Mouse (Mus musculus) layer of hippocampus, postnatal 10 days (tissue): ENCODE data around the gene Cntnap5b. TPM values are rescaled to one million over a fixed set of nuclear protein-coding genes. Genes with fewer than 3 reads are reported as not detected.

Experiments used
- DNase-seq, 2 experiments: peaks; one replicate each; pipeline ENCODE4 v3.0.0; 2021; ENCODE audit warnings: low spot score in 2 of 2
- total RNA-seq, 2 experiments: library from RNA; stranded (reverse); gene quantifications; 2 replicates each; pipeline ENCODE4 v1.2.3; 2021

The Cntnap5b gene
- total RNA-seq, 2 experiments from 2014 or later = 19.8 to 21.9 TPM

DNA sequence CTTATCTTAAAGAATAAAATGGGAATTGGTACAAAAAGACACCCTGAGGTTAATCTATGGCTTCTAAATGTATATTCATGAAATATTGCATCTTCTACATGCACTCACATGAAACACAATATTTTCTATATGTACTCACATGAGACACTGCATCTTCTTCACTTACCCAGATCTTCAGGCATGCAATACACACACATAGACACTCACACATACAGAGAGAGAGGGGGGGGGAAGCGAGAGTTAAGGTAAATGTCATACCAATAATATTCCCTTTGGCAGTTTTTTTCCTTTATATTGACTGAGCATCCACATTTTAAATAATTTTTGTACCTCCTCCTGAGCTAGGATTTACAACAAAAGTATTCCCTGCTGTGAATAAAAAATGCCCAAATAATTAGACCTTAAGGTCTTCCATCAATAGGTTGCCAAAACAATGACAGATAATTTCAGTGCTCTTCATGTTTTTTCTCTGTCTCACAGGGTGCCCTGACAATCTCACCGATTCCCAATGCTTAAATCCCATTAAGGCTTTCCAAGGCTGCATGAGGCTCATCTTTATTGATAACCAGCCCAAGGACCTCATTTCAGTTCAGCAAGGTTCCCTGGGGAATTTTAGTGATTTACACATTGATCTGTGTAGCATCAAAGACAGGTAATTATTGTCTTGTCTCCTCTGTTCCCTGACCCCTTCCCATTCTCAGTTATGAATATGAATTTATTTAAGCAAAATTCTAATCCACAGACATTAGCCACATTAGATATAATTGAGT, 391.2 kb downstream of the Cntnap5b start:
- no peak for DNase-seq

DNA sequence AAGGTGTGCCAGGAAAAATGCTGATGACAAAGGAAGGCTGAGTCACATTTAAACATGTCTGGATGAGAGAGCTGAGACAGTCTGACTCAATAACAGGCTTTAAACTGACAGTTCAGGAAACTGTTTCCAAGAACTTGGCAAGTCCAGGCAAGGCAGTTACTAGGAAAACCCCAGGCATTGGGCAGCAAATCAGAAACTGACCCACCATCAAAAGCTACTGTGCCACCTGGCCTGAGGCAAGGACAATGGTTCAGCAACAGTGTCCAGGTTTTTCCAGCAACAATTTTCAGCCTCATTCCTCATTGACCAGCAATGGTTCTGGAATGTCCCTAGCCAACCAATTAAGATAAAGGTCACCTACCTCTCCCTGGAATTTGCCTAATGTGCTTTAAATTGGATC, 399.0 kb downstream of the Cntnap5b start:
- DNase-seq = no peak

DNA sequence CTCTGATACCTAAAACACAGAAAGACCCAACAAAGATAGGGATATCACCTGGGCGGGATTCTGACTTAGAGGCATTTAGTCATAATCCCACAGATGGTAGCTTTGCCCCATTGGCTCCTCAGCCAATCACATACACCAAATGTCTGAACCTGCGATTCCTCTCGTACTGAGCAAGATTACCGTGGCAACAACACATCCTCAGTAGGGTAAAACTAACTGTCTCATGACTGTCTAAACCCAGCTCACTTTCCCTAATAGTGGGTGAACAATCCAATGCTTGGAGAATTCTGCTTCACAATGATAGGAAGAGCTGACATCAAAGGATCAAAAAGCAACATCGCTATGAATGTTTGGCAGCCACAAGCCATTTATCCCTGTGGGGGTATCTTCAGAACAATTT, 407.5 kb downstream of the Cntnap5b start:
- DNase-seq = no peak

DNA sequence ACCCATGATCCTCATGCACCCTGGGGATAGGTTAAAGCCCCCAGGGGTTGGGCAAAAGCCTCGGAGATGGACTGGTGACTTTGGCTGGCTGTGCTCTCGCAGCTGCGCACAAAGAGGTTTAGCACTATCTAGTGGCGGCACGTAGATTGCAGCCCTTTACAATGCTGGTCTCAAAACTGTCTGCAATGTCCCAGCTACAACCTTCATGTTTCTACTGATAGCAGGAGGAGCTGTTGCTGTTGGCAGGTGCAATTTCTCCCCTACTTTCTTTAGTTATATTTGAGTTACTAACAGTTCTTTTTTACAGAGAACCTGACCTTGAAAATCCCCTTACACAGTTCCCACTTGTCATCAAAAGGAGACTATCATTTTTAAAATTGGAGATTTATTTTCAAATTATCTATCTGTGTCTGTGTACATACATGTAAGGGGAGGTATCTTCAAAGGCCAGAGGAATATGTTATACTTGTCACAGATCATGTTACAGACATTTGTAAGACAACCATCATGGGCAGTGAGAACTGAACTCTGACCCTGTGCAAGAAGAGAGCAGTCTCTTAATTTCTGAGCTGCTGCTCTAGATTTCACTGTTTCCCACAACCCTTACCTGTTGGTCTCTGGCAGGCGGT, 459.5 kb downstream of the Cntnap5b start:
- peak; percentile 39 to 40 for DNase-seq

DNA sequence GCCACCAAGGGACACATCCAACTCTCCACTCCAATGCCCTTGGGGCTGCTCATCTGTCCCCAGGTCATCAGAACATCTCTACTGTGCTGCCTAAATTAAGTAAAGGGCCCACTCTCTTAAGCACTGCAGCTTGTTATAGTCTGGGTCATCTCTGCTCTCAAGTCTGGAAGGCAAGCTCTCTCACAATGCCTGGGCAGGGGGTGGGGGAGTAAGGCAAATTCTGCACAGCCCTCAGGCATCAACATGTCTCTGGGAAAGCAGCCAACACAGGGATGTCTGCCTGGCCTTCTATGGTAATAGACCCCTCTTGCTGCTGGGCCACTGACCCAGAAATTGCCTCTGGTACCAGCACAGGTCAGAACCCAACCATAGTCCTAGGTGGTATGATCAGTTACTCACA, 479.4 kb downstream of the Cntnap5b start:
- DNase-seq = no peak

DNA sequence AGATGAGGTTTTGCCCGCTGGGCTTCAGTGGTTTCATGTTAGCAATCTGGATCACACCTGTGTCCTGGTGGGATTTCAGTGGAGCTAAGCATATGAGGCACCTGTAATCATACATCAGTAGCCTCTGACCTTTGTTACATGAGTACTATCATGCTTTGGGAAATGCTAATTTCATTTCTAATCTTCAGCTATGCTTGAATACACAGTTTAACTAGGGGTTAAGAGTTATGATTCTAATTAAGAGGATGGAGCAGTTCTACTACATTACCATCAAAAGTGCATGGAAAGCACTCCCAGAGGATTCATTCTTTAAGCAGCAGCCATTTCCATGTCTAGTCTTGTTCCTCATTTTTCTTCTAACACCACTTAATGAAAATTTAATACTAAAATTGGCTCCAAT, 538.1 kb downstream of the Cntnap5b start:
- no peak for DNase-seq

DNA sequence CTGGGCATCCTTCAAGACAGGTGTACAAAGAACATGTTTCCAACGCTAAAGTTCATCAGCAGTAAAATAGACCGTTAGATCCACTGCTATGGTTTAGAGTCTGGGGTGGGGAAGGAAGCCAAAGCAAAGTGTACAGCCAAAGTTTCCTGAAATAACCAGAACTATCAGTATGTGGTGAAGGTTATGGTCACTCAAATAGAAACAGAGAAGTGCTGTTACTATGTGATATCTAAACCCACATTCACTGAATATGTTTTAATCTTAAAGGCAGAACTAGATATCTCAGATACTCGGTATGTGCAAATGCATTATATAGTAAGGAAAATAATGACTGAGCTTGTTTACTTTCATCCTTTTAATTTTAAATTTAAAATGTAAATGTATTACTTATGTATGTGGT, 558.5 kb downstream of the Cntnap5b start:
- no peak for DNase-seq

DNA sequence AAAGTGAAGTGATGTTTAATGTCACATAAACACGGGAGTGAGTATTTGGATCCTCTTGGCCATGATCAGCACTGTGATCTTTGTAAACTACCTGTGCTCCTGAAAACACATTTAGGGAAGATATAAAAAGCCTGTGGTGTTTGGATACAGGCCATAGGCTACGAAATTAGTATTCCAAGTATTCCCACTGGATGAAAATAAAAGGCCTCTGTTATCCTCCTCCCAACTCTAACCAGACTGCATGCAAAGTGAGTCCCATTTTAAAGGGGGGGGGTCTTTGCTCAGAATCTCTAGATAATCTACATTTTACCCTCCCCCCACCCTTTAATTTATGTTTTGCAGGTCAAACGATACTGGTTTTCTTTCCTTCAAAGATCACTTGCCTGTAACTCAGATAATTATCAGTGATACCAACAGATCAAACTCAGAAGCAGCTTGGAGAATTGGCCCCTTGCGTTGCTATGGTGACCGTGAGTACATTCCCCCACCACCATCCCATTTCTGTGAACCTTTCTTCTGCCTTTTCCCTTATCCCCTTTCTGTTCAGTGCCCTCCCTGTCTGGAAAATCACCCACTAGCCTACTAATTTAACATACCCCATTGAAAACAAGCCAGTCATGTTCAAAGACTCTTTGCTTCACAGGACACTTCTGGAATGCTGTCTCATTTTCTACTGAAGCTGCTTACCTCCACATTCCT, 597.0 kb downstream of the Cntnap5b start:
- peak; percentile 9 to 16 for DNase-seq

DNA sequence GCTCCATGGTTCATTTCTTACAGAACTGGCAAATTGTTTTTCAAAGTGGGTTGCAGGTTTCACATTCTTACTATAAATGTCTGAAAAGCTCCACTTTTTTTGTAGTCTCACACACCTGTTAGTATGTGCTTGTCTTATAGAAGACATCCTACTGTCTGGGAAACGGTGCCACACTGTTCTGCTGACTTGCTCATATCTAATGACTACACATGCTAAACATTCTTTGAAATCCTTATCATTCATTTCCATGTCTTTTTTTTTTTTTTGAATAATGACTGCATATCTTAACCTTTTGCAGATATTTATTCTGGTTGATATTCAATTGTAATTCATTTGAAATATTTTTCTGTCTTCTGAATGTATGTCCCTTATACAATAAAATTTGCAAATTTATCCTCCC, 613.7 kb downstream of the Cntnap5b start:
- DNase-seq = no peak

DNA sequence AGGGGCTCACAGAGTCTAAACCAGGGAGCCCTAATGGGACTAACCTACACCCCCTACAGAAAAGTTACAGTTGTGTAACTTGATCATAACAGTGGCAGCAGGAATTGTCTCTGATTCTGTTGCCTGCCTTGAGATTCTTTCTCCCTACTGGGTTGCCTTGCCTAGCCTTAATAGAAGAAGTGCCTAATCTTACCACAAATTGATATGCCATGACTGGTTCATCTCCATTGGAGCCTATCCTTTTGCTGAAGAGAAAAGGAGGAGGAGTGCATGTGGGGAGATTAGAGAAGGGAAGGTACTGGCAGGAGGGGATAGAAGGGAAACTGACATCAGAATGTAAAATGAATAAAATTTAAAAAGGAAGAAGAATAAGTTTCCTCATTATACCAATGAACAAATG, 621.5 kb downstream of the Cntnap5b start:
- DNase-seq = no peak

DNA sequence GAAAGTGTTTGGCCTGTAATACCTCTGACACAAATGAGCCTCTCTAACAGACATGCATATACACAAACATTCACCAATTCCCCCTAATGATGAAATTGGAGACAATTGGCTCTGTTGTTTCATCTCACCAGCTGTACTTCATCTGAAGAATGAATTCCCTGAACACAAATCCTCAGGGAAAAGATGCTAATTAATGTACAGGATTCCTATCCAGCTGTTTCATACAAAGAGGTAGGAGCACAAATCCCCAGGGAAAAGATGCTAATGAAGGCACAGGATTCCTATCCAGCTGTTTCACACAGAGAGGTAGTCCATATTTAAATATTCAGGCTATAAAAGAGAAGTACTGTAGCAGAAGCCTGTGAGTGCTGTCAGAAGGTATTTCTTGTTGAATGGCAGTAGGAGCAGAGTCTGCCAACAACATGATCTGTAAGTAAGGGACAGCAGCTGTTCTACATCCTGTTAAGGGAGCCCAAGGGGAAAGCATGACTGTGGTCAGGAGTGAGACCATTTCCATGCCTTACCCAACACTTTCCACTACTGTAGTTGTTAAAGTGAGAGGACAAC, 644.2 kb downstream of the Cntnap5b start:
- DNase-seq = no peak

DNA sequence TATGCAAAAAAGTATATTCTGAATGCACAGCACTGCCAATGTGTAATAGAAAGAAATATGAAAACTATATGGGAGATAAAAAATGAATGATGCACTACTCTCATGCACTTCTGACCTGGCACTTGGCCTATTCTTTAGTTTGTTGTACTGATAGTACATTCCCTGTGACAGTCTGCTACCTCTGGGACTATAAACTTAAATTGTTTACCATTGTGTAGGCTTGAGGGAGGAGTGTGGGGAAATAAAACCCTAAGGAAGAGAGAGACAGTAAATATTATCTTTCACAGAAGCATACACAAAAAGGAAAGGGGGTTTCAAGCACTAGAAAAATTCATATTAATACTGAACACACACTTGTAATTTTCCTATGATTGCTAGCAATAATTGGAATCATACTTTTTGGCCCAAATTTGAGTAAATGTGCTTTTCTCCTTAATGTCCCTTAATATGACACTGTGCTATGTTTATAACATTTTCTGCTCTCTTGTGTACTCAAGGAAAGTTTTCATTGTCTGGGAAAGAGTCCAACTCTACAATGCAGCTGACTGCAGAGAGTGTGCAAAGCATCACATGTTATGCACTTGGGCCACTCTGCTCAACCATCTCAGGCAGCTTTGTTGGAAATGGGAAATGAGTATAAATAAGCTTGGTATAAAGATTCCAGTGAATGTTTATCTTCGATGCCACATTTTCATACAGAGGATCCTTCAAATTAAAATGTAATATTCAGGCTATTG, 657.6 kb downstream of the Cntnap5b start:
- DNase-seq = no peak

DNA sequence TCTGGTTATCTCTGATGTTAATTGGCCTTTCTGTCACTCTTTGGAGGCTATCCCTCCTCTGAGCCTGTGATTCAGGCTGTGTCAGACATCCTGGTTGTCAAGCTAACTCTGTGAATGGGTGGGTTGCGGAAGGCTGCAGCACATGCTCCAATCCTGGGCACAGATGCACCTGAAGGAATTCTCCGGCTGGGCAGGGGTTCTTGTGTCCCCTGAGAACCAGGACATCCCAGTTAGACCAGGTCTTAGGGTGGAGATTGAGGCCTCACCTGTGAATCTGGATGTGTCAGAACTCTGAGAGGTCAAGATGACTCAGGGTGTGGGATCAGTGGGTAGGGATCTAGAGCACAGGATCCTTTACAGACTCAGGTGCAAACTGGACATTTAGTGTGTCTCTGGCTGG, 691.3 kb downstream of the Cntnap5b start:
- DNase-seq = no peak

DNA sequence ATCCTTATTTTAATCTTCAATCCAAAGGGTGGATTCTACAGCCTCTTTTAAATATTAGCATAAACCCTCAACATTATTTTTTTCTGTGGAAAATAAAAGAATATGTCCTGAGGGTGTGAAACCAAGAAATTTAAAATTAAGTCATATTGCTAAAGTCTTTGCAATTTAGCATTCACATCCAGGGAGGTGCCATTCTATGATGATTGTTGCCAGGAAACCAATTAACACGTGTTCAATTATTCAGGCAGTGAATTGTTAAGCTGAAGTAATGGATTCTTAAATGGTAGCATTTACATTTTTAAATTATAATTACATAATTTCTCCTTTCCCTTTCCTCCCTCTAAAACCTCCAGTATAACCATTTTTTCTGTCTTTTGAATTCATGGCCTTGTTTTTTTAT, 692.7 kb downstream of the Cntnap5b start:
- DNase-seq = no peak

DNA sequence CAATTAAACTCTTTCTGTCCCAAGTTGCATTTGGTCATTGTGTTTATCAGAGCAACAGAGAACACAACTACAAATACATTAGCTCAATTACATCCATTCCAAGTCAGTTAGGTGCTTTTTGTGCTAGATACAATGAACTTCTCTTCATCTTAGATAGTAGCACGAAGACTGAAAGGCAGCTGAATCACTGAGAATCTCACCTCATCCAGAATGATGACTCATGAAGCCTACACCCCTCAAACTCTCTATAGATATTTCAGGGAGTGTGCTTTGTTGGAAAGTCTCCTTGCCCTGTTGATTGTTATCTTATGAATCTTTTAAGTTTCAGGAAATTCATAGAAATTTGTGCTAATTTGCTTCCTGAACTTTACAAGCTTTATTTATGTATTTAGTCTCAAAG, 695.0 kb downstream of the Cntnap5b start:
- DNase-seq = no peak

DNA sequence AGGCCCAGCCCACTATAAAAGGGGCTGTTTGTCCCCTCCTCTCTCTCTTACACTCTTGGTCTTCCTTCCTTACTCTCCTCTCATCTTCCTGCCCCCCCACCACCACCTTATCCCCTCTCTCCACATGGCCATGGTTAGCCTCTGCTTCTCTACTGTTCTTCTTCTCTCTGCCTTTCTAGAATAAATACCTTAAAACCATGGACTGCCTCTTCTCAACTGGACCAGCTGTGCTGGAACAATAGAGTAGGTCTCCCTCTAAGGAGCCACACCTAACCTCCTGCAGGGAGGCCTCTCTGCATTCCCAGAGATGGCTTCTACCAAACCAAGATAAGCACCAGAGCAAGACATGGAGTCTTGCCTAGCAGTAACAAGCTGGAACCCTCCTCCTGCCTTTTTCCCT, 737.3 kb downstream of the Cntnap5b start:
- no peak for DNase-seq
